Mouse (Mus musculus) embryo, embryonic 11.5 days (tissue): ENCODE measurements at regions not wholly inside any gene's neighbourhood (a gene's known extent, or its start where the extent isn't known, plus 50 kb on each side); places are given as distances from the start of the nearest gene placed in this dataset.

Experiments used
- DNase-seq: peaks from one replicate; pipeline ENCODE4 v3.0.0-alpha.2; 2012; ENCODE audit warnings: low read depth, low spot score

- no peak for DNase-seq
These were observed 158.1 kb downstream of the Icos start for GRCm38 (mm10) chr1:61135597-61136545.

DNA sequence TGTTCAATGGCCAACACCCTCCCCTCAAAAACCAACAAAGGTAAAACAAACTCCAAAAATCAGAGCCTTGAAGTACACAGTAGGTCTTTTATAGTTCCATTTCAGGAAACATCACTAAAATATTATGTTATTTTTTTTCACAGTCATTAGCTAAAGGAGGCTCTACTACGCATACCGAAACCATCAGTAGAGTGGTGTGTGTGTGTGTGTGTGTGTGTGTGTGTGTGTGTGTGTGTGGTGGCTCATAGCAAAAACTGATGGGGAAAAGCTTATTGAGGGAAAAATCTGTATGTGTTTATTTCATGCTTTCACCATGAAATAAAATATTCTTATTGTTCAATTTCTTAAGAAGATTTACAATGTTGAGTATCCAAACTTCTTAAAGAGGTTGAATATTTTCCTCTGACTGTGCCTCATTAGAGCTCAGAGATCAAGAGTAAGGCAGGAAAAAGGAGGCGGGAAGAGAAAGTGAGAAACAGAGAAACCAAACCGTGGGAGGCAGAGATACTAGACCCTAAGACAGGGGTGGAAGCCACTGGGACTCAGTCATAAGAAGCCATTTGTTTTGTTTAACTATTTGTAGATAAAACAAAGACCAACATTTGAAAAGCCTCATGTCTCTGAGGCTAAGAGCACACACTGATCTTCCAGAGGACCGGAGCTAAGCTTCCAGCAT is 159.6 kb downstream of the Icos start:
- DNase-seq, result no peak

- no peak for DNase-seq
These were observed 160.2 kb downstream of the Icos start for GRCm38 (mm10) chr1:61137954-61138353.

DNA sequence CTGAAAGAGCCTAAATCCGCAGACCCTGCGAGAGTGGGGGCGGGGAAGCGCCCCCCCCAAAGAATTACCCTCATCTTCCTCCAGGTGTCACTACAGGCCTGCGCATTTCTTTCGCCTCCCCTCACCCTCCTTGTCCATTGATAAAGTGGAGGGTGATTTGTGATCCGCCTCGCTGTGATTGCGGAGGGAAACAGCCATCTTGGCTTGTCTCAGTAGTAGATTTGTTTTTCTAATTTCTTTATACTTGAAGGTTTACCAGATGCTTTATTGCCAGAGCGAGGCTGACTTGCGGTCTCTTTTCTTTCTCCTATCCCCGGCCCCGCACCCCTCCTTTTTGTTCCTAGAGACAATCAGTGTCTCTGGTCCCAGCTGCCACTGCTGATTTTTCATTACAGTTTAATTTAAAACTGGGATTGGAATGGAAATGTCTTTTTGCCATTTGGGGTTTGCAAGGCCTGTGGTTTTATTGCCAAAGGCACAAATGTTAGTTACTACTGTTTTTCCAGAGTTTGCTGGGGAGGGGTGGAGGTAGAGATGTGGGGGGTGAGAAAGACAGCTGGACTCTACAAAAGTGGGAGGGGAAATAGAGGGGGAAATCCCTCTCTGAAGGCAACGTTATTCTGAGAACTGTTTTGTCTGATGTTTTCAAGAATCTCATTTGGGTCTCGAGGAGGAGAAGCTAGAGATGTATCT is 161.7 kb downstream of the Icos start:
- DNase-seq, result peak; percentile 66

GRCm38 (mm10) chr1:61139984-61140648 is 162.4 kb downstream of the Icos start:
- DNase-seq, result no peak

GRCm38 (mm10) chr1:61140870-61141591 is 163.3 kb downstream of the Icos start:
- no peak for DNase-seq

- DNase-seq, result no peak
These were observed 163.8 kb downstream of the Icos start for GRCm38 (mm10) chr1:61141592-61141930.

- no peak for DNase-seq
These were observed 164.2 kb downstream of the Icos start for GRCm38 (mm10) chr1:61141952-61142351.

GRCm38 (mm10) chr1:61143030-61143753 is 165.5 kb downstream of the Icos start:
- DNase-seq, result no peak

- no peak for DNase-seq
These were observed 166.0 kb downstream of the Icos start for GRCm38 (mm10) chr1:61143754-61144066.

DNA sequence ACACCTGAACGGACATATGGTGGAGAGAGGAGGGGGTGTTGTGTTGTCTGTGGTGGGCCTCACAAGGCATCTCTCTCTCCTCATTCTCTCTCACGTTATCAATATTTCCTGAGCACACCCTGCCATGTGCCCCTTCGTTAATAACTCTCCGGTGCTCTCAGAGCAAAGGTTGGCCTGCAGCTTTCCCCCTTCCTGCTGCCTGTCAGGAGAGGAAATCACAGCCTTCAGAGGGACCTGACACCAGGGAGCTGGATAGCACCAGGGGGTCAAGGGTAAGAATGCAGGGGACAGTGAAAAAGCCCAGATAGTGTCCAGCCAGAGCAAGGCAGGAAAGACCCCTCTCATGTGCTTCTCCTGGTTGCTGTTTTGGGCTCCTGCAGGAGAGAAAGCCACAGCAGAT is 167.3 kb downstream of the Icos start:
- DNase-seq, result no peak

DNA sequence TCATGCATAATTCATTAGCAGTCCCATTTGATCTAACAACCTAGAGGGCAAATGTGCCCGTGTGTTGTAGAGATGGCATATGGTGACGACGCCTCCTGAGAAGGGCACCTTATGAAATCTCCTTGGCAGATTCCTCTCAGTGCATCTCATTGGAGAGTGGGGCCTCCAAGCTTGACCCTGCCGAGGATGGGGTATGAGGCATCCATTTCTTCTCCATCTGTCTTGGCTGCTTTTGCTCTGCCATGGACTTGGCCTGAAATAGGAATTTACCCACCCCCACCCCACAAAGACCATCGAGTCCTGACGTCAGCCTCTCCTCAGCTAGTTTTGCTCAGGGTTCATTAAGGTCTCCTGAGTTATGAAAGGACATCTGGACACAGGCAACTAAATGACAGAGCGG is 167.8 kb downstream of the Icos start:
- no peak for DNase-seq

DNA sequence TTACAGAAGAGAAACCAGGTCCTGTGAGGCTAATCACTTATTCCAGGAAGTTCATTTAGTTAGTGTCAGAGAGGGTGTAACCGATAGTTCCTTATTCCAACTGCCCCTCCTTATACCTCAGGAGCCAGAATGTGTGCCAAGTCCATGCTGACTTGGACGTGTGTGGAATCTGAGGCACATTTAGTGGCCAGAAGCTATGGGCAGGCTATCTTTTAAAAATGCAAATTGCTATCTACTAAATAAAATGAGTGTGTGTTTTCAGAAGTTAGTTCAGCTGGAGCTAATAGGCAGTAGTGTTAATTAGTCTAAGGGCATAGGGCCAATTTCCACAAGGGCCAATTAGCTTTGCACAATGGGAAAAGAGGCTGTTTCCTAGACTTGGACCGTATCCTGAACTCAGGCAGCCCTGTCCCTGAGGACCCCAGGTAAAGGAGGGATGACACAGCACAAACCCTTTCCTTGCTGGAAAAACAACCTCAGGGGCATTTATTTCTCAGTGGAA is 168.5 kb downstream of the Icos start:
- no peak for DNase-seq

DNA sequence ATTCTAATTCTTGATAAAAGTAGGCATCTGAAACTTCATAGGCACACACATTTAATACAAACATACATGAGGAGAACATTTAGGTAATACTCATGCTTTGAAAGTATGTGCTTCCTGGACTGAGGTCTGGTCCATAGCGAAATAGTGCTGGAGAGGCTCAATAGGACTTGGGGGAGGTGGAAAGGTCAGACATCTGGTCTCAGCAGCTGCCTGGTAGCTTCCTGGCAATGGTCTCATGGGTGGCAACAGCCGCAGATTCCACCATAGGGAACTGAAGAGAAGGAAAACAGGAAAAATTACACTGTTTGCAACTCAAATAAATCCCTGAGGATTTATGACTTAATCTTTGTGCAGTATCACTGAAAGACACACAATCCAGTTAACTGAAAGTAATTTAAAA is 174.0 kb downstream of the Icos start:
- DNase-seq, result no peak

DNA sequence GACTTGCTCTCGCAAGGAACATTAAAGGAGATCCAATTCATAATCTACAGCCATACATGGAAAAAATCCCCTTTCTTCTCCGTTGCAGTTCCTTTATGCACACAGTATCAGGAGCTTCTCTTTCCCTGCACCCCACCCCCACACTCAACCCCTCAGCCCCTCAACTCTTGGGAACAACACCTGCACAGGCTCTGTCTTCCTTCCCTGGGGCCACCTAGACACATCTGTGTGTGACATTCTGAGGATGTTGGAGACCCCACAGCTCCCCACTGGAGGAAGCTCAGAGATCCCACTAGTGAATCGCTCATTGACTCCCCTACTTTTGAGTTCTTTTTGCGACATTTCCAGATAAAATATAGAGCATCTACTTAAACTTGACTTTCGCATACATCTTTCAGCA is 174.4 kb downstream of the Icos start:
- no peak for DNase-seq

DNA sequence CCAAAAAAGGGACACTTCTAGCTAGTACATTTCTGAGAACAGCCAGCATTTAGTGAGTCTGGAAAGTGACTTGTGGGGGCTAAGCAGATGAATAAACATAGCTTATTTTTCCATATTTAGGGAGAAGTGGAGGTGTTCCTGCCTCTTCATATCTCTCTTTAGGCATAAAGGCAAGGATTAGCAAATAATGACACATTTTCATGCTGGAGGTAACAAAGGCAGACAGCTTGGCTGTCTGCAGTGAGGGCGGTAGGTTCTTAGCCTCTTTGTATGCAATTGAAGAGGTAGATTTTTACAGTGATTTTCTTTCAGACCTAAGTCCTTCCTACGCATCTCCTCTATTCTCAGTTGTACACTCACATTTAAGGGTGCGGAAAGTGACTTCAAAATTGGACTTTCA is 176.5 kb downstream of the Icos start:
- DNase-seq, result no peak

DNA sequence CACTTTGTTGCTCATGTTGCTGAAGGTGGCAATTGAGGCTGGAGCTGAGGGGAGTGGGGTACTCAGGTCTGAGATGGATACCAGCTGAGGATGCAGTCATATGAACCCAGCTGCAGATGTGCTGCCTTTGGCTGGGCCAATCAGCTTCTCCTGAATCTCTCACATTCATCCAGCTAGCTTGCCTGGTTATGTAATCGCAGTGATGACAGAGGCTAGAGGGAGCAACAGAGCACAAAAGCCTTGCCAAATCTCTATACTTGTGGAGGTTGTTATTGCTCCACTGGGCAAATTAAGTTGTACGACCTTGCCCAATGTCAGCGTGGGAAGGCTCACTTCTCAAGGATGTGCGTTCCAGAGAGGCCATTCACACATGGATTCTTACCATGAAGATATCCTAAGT is 179.5 kb downstream of the Icos start:
- no peak for DNase-seq

GRCm38 (mm10) chr1:61160505-61160904 is 182.8 kb downstream of the Icos start:
- no peak for DNase-seq

- DNase-seq, result no peak
These were observed 186.5 kb downstream of the Icos start for GRCm38 (mm10) chr1:61164271-61164670.

- DNase-seq, result no peak
These were observed 194.2 kb downstream of the Icos start for GRCm38 (mm10) chr1:61171941-61172340.

- DNase-seq, result no peak
These were observed 195.2 kb downstream of the Icos start for GRCm38 (mm10) chr1:61172946-61173345.
